Mouse (Mus musculus) kidney, adult 2 months (tissue): ENCODE data around the gene Rnd1. TPM values are rescaled to one million over a fixed set of nuclear protein-coding genes. Genes with fewer than 3 reads are reported as not detected.

Experiments used
- DNase-seq: peaks from one replicate; pipeline ENCODE4 v3.0.0; 2021
- H3K27ac ChIP-seq: fragments of 200-500 bp; 2 replicates; pipeline ENCODE4 v1.5.1; 2012; ENCODE audit warnings: low read depth, low read length, control low read depth, inconsistent platforms; ENCODE audit not compliant: insufficient read depth
- H3K27me3 ChIP-seq: fragments of 200-500 bp; replicated peaks from 2 replicates; pipeline ENCODE4 v1.6.1; 2012; ENCODE audit warnings: mild to moderate bottlenecking, moderate library complexity, low read length, inconsistent platforms; ENCODE audit not compliant: control insufficient read depth, insufficient read depth
- H3K36me3 ChIP-seq: fragments of 200-500 bp; 2 replicates; pipeline ENCODE4 v1.6.1; 2012; ENCODE audit warnings: mild to moderate bottlenecking, moderate library complexity, low read length, inconsistent platforms; ENCODE audit not compliant: control insufficient read depth, insufficient read depth
- H3K4me1 ChIP-seq: fragments of 200-500 bp; 2 replicates; pipeline ENCODE4 v1.6.1; 2011; ENCODE audit warnings: low read length; ENCODE audit not compliant: control insufficient read depth, insufficient read depth
- H3K4me3 ChIP-seq: fragments of 200-500 bp; 2 replicates; pipeline ENCODE4 v1.5.1; 2011; ENCODE audit warnings: mild to moderate bottlenecking, low read depth, low read length, control low read depth; ENCODE audit not compliant: insufficient read depth
- CTCF ChIP-seq: fragments of 200-500 bp; conservative IDR thresholded peaks from 2 replicates; pipeline ENCODE4 v1.5.1; 2011; ENCODE audit warnings: low read depth, mild to moderate bottlenecking, control low read depth, low read length, moderate library complexity, mixed read lengths; ENCODE audit not compliant: insufficient read depth, insufficient read length
- POLR2A ChIP-seq: fragments of 200-500 bp; IDR thresholded peaks from one replicate; pipeline ENCODE4 v1.6.1; 2011; ENCODE audit warnings: low read depth, low read length, control low read depth
- WGBS: fragments of 180-500 bp; shearing (Covaris S2); methylation state at CpG from one replicate; pipeline ENCODE4 v1.1.7; 2018; 5-methylcytosine and 5-hydroxymethylcytosine counted together
- polyA plus RNA-seq: library from polyadenylated mRNA; depleted of rRNA; stranded (reverse); fragments of >200 nt; gene quantifications from 2 replicates; pipeline ENCODE4 v1.2.3, GENCODE M21; 2012

Gene Rnd1
- polyA plus RNA-seq, 1 experiment = 2.8 TPM

- Histone ChIP-seq H3K27me3 (no peaks in the 10 kb centered on the region), H3K36me3 (no peaks in the 10 kb centered on the region), H3K4me3 (no peak overlapping the region), H3K27ac (peak overlapping the region; percentile 39), H3K4me1 (peaks cover 9% of the 10 kb centered on the region; the same call in 1 of the 2 replicates)
- 24% methylated on average over 11 of the region's 11 CpGs for WGBS
- DNase-seq = peak; percentile 87
- no peak for TF ChIP-seq CTCF
- no peak for TF ChIP-seq POLR2A
Measured at GRCm38 (mm10) chr15:98692171-98692715, 15.0 kb upstream of the Rnd1 start.

DNA sequence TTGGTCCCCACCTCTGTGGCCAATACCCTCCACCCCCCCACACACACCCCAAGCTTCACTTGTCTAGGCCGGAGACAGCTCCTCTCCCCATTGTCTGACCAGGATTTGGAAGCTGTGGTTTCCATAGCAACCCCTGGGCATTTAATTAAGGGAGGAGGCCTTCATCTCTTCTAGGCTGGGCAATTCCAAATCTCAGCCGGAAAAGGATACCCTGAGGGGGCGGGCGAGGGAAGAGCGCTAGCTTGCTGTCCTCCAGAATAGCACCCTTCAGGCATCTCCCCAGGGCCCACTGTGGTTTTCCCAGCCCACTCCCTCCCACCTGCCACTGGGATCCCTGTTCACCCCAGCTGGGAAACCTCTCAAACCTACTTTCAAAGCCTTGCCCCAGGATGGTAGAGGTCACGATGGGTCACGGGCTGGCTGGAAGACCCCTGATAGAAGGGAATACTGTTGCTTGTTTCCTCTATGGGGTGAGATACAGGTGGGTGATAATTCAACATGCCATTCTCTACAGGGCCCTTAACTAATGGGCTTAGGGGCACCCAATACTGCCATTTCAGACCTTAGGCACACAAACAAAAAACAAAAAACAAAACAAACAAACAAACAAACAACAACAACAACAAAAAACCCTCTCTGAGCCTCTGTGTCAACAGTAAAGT, 14.4 kb upstream of the Rnd1 start:
- Histone ChIP-seq H3K27ac (peak overlapping the region; percentile 34), H3K4me1 (peaks cover 9% of the 10 kb centered on the region; the same call in 1 of the 2 replicates), H3K4me3 (no peak overlapping the region), H3K27me3 (no peaks in the 10 kb centered on the region), H3K36me3 (no peaks in the 10 kb centered on the region)
- TF ChIP-seq CTCF = no peak
- TF ChIP-seq POLR2A = no peak
- DNase-seq = peak; percentile 60
- 72% methylated on average over 7 of the region's 7 CpGs for WGBS

GRCm38 (mm10) chr15:98689682-98690081, 12.4 kb upstream of the Rnd1 start:
- H3K27ac ChIP-seq = no peak overlapping the region
- no peak for TF ChIP-seq POLR2A
- no peak for TF ChIP-seq CTCF
- no peaks in the 10 kb centered on the region; the same call in 1 of the 2 replicates for H3K4me1 ChIP-seq
- no peak overlapping the region for H3K4me3 ChIP-seq
- H3K27me3 ChIP-seq = no peaks in the 10 kb centered on the region
- no peak for DNase-seq
- H3K36me3 ChIP-seq = no peaks in the 10 kb centered on the region
- 93% methylated on average over 2 of the region's 2 CpGs for WGBS

- 73% methylated on average over 3 of the region's 3 CpGs for WGBS
- no peak for TF ChIP-seq POLR2A
- TF ChIP-seq CTCF = peak; percentile 30; the same call in 1 of the 2 replicates
- H3K36me3 ChIP-seq = no peaks in the 10 kb centered on the region
Measured at GRCm38 (mm10) chr15:98685926-98686325, 8.7 kb upstream of the Rnd1 start.

DNA sequence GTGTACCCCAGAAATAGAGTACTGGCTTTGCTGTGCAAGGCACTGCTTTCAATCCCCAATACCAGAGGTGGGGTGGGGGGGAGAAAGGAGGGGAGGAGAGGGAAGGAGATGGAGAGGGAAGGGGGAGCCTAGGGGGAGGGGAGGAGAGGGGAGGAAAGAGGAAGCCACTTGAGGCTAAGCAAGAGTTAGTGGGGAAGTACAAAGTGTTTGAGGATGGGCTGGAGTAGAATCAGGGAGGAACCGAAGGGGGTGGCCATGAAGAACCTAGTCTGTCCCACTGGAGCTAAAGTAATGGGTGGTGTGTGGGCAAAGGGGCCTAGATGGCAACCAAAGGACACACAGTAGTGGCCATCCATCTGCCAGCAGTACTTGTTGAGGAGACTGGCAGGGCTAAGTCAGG, 6.5 kb upstream of the Rnd1 start:
- Histone ChIP-seq H3K4me3 (no peak overlapping the region), H3K27me3 (no peaks in the 10 kb centered on the region), H3K27ac (no peak overlapping the region), H3K36me3 (no peaks in the 10 kb centered on the region), H3K4me1 (no peaks in the 10 kb centered on the region)
- 95% methylated on average over 1 of the region's 1 CpGs for WGBS
- TF ChIP-seq POLR2A (no peak), CTCF (no peak)
- DNase-seq = no peak

More at GRCm38 (mm10) chr15:98685926-98686325, 8.7 kb upstream of the Rnd1 start:
- DNase-seq = no peak
- Histone ChIP-seq H3K27me3 (no peaks in the 10 kb centered on the region), H3K27ac (no peak overlapping the region), H3K4me3 (no peak overlapping the region), H3K4me1 (no peaks in the 10 kb centered on the region)

- H3K27me3 ChIP-seq = no peaks in the 10 kb centered on the region
- no peaks in the 10 kb centered on the region for H3K4me1 ChIP-seq
- no peak overlapping the region for H3K4me3 ChIP-seq
- H3K36me3 ChIP-seq = no peaks in the 10 kb centered on the region
- H3K27ac ChIP-seq = no peak overlapping the region
- 52% methylated on average over 10 of the region's 10 CpGs for WGBS
- no peak for DNase-seq
- no peak for TF ChIP-seq POLR2A
- no peak for TF ChIP-seq CTCF
Measured at GRCm38 (mm10) chr15:98683177-98683576, 5.9 kb upstream of the Rnd1 start.

- H3K36me3 ChIP-seq = no peaks in the 10 kb centered on the region
- no peak overlapping the region for H3K4me3 ChIP-seq
- no peak for TF ChIP-seq CTCF
- no peak for TF ChIP-seq POLR2A
- no peak for DNase-seq
- H3K27me3 ChIP-seq = no peaks in the 10 kb centered on the region
- H3K27ac ChIP-seq = no peak overlapping the region
- H3K4me1 ChIP-seq = no peaks in the 10 kb centered on the region
- WGBS = 88% methylated on average over 7 of the region's 7 CpGs
Measured at GRCm38 (mm10) chr15:98681633-98682032, 4.4 kb upstream of the Rnd1 start.
